ENCODE assay signal across 8 mouse cellular contexts in genomic region chr11:3648964-3649841, GRCm38 (mm10). TPM values are rescaled to one million over a fixed set of nuclear protein-coding genes. Genes with fewer than 3 reads are reported as not detected.
DNase-seq lines count a peak whose midpoint lies in the region; ATAC-seq lines count a peak whose summit lies in the region.

Morc2a (plus strand) TSS chr11:3649191.

- H3K4me1 ChIP-seq in forebrain, embryonic 14.5 days (ENCODE audit: control insufficient read depth, insufficient read depth, low read length), result peaks cover 13% of the 10 kb centered on the region
- peaks cover 40% of the 10 kb centered on the region for H3K4me1 ChIP-seq in neural tube, embryonic 15.5 days

- WGBS in forebrain, embryonic 14.5 days, result 2% methylated on average over 63 of the region's 81 CpGs
- 1% methylated on average over 78 of the region's 81 CpGs for WGBS in neural tube, embryonic 15.5 days

- peak within 1 kb of the TSS; percentile 56 for H3K4me2 ChIP-seq in forebrain, embryonic 14.5 days (ENCODE audit: low read length)
- H3K4me2 ChIP-seq in neural tube, embryonic 15.5 days, result peak within 1 kb of the TSS; percentile 81

- peak within 1 kb of the TSS; percentile 95 for H3K27ac ChIP-seq in forebrain, embryonic 14.5 days (ENCODE audit: low read depth, low read length)
- peak within 1 kb of the TSS; percentile 96 for H3K27ac ChIP-seq in neural tube, embryonic 15.5 days (replicated peaks)

- H3K9ac ChIP-seq in forebrain, embryonic 14.5 days (ENCODE audit: low read length), result peak within 1 kb of the TSS; percentile 97
- H3K9ac ChIP-seq in neural tube, embryonic 15.5 days (replicated peaks), result peak within 1 kb of the TSS; percentile 97

- no peaks in the 10 kb centered on the region for H3K27me3 ChIP-seq in forebrain, embryonic 14.5 days (replicated peaks; ENCODE audit: control insufficient read depth, insufficient read depth, low read length)
- H3K27me3 ChIP-seq in neural tube, embryonic 15.5 days (replicated peaks), result no peaks in the 10 kb centered on the region

- H3K9me3 ChIP-seq in forebrain, embryonic 14.5 days (replicated peaks; ENCODE audit: control insufficient read depth, low read length), result peaks cover 22% of the 10 kb centered on the region; the same call in 1 of the 2 replicates
- peaks cover 11% of the 10 kb centered on the region; the same call in 1 of the 2 replicates for H3K9me3 ChIP-seq in neural tube, embryonic 15.5 days (replicated peaks)

- H3K36me3 ChIP-seq in forebrain, embryonic 14.5 days (ENCODE audit: control insufficient read depth, insufficient read depth, low read length), result peaks cover 24% of the 10 kb centered on the region
- peaks cover 22% of the 10 kb centered on the region for H3K36me3 ChIP-seq in neural tube, embryonic 15.5 days

- peak within 1 kb of the TSS; percentile 97 for H3K4me3 ChIP-seq in forebrain, embryonic 14.5 days (ENCODE audit: low read depth, low read length)
- H3K4me3 ChIP-seq in neural tube, embryonic 15.5 days (replicated peaks), result peak within 1 kb of the TSS; percentile 96

- intact Hi-C loops in heart, postnatal 14 days (cut with DNase I), result loop anchor here (5.0 kb wide), 1 partner anchor 112 kb away; no protein-coding TSS in a partner anchor

- peak; percentile 97 for ATAC-seq in forebrain, embryonic 14.5 days
- peak; percentile 98 for ATAC-seq in neural tube, embryonic 15.5 days (ENCODE audit: low FRiP score)

- DNase-seq in ES-CJ7 (ENCODE audit: low read depth, low spot score), result peak; percentile 99
- DNase-seq in cerebellum, adult 11 months, result peak; percentile 93
- DNase-seq in forebrain, embryonic 14.5 days (ENCODE audit: low spot score), result peak; percentile 99
- peak; percentile 96 for DNase-seq in heart, postnatal 14 days
- peak; percentile 99 for DNase-seq in layer of hippocampus, adult 11-12 months (ENCODE audit: low spot score)
- peak; percentile 97 for DNase-seq in lung, adult 18-20 months
- DNase-seq in testis, postnatal 14 days (ENCODE audit: low spot score), result peak; percentile 98

RNA-seq across cellular contexts. Expression of gene Morc2a, which starts in this region (rescaled TPM):
- polyA plus RNA-seq in forebrain, embryonic 14.5 days (2014; fragmentation: Nextera tagmentation; extraction: Ambion mirVana), result 25.1 and 29.8 TPM in 2 replicates
- total RNA-seq in heart, postnatal 14 days (2021), result 10 to 100 TPM; 23.1 to 27.4 TPM
- polyA plus RNA-seq in neural tube, embryonic 15.5 days (2015; fragmentation: Nextera tagmentation; extraction: Ambion mirVana), result 28.3 and 28.8 TPM in 2 replicates

Comparison
In these comparisons a context has a peak if more than half of its experiments do, and no peak if none do; other contexts are left out.
1. Peak in every context shown above with its lines: DNase-seq, ATAC-seq, H3K4me3 ChIP-seq and H3K27ac ChIP-seq.